Mouse (Mus musculus): ENCODE results near the gene Il33.

GRCm38 (mm10) chr19:29937445-29937844, 12.5 kb downstream of the Il33 start:
- TF ChIP-seq POLR2A (IDR thresholded peaks at IDR 0.05; ENCODE audit: borderline replicate concordance, control insufficient read depth, low read depth, low read length) (no peak), CTCF (IDR thresholded peaks at IDR 0.05; ENCODE audit: control insufficient read depth, insufficient read depth, low read length) (no peak)
